Mouse (Mus musculus) lung, embryonic 15.5 days (tissue): ENCODE measurements around the gene Fastkd5. TPM values are rescaled to one million over a fixed set of nuclear protein-coding genes. Genes with fewer than 3 reads are reported as not detected.

Experiments
- ATAC-seq: fragments of 200-750 bp; cut with Nextera tagmentation; 2 replicates; pipeline ENCODE4 v1.8.0; 2017; ENCODE audit warnings: moderate number of reproducible peaks, borderline replicate concordance; ENCODE audit not compliant: low FRiP score, low TSS enrichment; ENCODE audit errors: extremely low read depth
- H3K27ac ChIP-seq: fragments of 300-500 bp; sonication (generic); 2 replicates; pipeline ENCODE4 v1.5.1; 2015; ENCODE audit warnings: moderate library complexity, mild to moderate bottlenecking, inconsistent platforms
- H3K27me3 ChIP-seq: fragments of 300-500 bp; sonication (generic); 2 replicates; pipeline ENCODE4 v1.6.1; 2015; ENCODE audit warnings: inconsistent platforms
- H3K36me3 ChIP-seq: fragments of 300-500 bp; sonication (generic); 2 replicates; pipeline ENCODE4 v1.6.1; 2015; ENCODE audit warnings: inconsistent platforms
- H3K4me1 ChIP-seq: fragments of 300-500 bp; sonication (generic); 2 replicates; pipeline ENCODE4 v1.6.1; 2015; ENCODE audit warnings: inconsistent platforms
- H3K4me2 ChIP-seq: fragments of 300-500 bp; sonication (generic); 2 replicates; pipeline ENCODE4 v1.6.1; 2015; ENCODE audit warnings: inconsistent platforms, mild to moderate bottlenecking, moderate library complexity
- H3K4me3 ChIP-seq: fragments of 300-500 bp; sonication (generic); 2 replicates; pipeline ENCODE4 v1.5.1; 2015; ENCODE audit warnings: mild to moderate bottlenecking, inconsistent platforms
- H3K9ac ChIP-seq: fragments of 300-500 bp; sonication (generic); 2 replicates; pipeline ENCODE4 v1.6.1; 2015; ENCODE audit warnings: inconsistent platforms
- H3K9me3 ChIP-seq: fragments of 300-500 bp; sonication (generic); 2 replicates; pipeline ENCODE4 v1.6.1; 2016; ENCODE audit warnings: inconsistent platforms
- WGBS: fragments of 180-500 bp; shearing (Covaris S2); methylation state at CpG from one replicate; pipeline ENCODE4 v1.1.7; 2015; 5-methylcytosine and 5-hydroxymethylcytosine counted together
- polyA plus RNA-seq: library from polyadenylated mRNA; unstranded; fragments of >200 nt; fragmentation: Nextera tagmentation; extraction: Ambion mirVana; gene quantifications from 2 replicates; pipeline ENCODE4 v1.2.1, GENCODE M21; 2015

Gene Fastkd5
- polyA plus RNA-seq, 1 experiment from 2014 or later, result 15.0 TPM

DNA sequence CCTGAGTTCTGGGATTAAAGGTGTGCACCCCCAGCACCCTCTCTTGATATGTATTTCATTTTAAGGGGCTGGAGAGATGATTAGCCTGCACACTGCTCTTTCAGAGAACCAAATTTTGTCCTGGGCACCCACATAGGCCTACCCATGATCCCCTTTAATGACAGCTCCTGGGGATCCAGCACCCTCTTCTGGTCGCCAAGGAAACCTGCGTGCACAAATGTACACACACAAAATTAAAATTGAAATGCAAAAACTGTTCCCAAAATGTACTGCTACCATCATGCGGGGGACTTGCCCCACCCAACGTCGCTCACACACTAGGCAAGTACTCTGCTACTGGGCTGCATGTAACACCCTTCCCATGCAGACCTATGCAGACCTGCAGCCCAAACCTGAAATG, 54.9 kb downstream of the Fastkd5 start:
- Histone ChIP-seq H3K4me3 (no peak overlapping the region), H3K27ac (no peak overlapping the region), H3K27me3 (peaks cover 63% of the 10 kb centered on the region), H3K4me1 (peaks cover 13% of the 10 kb centered on the region), H3K9me3 (no peaks in the 10 kb centered on the region), H3K36me3 (no peaks in the 10 kb centered on the region), H3K4me2 (no peak overlapping the region), H3K9ac (no peak overlapping the region)
- 75% methylated on average over 5 of the region's 5 CpGs for WGBS
- no peak for ATAC-seq

DNA sequence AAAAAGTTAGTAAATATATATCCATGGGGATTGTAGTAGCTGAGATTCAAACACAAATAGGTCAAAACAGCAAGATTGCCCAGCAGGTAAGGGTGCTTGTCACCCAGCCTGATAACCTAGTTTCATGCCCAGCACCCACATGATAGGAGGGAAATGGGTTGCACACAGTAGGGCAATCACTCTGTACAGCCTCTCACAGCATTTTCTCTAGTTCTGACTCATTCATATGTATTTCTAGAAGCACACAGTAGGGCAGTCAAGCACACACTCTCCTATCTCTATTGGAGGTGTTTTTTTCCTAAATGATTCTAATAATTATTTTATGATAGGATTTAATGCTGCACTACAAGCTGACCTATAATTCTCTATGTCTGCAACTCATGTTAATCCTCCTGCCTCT, 59.9 kb downstream of the Fastkd5 start:
- ATAC-seq, result no peak
- no peak overlapping the region for H3K27ac ChIP-seq
- H3K9ac ChIP-seq, result no peak overlapping the region
- peaks cover 13% of the 10 kb centered on the region for H3K27me3 ChIP-seq
- H3K9me3 ChIP-seq, result no peaks in the 10 kb centered on the region
- H3K4me3 ChIP-seq, result no peak overlapping the region
- H3K36me3 ChIP-seq, result 0 out of 2 replicates have a peak, but pooled peaks cover 8% of the 10 kb centered on the region
- H3K4me1 ChIP-seq, result peaks cover 2% of the 10 kb centered on the region
- H3K4me2 ChIP-seq, result no peak overlapping the region

DNA sequence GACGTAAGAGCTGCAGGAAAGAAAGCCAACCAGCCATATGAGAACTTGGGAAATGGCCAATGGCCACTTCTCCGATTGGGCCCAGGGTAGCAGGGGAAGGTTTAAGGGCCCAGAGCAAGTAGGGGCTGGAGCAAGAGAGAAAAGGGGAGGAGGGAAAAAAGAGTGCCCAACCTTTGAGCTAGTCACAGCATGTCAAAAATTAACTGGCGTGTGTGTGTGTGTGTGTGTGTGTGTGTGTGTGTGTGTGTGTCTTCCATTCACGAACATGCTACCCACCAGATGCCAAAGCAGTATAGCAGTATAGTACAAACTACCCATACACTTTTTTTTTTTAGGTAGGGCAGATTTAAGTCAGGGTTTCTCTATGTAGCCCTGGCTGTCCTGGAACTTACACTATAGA, 60.9 kb downstream of the Fastkd5 start:
- H3K9ac ChIP-seq, result no peak overlapping the region
- 0 out of 2 replicates have a peak, but pooled peaks cover 8% of the 10 kb centered on the region for H3K36me3 ChIP-seq
- WGBS, result 76% methylated on average over 4 of the region's 4 CpGs
- no peak overlapping the region for H3K4me3 ChIP-seq
- ATAC-seq, result no peak
- H3K27ac ChIP-seq, result no peak overlapping the region
- H3K27me3 ChIP-seq, result peaks cover 8% of the 10 kb centered on the region; the same call in 1 of the 2 replicates
- peaks cover 10% of the 10 kb centered on the region for H3K4me1 ChIP-seq
- no peaks in the 10 kb centered on the region for H3K9me3 ChIP-seq
- no peak overlapping the region for H3K4me2 ChIP-seq

DNA sequence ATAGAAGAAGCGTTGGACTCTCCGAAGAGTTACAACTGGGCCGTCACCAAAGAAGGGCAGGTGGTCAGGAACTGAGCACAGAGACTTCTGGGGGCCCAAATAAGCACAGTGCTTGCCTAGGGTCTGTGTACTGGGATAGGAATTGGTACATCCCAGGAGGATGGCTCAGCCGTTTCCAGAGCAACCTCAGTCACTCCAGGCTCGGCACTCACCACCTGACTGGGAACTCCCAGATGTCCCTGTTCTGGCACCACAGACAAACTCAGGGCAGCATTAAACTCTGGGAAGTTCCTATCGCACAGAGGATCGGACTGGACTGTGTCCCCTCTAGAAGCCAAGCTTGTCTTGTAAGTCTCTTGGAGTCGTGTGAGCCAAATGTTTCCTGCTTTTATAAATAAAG, 64.8 kb downstream of the Fastkd5 start:
- ATAC-seq, result no peak
- Histone ChIP-seq H3K9me3 (no peaks in the 10 kb centered on the region), H3K4me1 (peaks cover 14% of the 10 kb centered on the region), H3K27ac (no peak overlapping the region), H3K36me3 (0 out of 2 replicates have a peak, but pooled peaks cover 8% of the 10 kb centered on the region), H3K9ac (no peak overlapping the region), H3K4me3 (peak overlapping the region; percentile 91; the same call in 1 of the 2 replicates), H3K4me2 (peak overlapping the region; percentile 88), H3K27me3 (no peaks in the 10 kb centered on the region)
- WGBS, result 78% methylated on average over 8 of the region's 8 CpGs

DNA sequence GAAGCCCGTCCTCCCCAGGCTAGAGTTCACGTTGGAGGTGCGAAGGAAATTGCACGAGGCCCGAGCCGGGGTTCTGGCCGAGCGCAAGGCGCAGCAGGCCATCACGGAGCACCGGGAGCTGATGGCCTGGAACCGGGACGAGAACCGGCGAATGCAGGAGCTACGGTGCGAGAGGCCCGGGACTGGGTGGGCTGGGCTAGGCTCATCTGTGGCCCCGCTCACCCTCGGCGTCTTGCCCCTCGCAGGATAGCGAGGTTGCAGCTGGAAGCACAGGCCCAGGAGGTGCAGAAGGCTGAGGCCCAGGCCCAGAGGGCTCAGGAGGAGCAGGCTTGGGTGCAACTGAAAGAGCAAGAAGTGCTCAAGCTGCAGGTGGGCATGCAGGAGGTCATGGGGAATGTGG, 65.8 kb downstream of the Fastkd5 start:
- H3K9ac ChIP-seq, result peak overlapping the region; percentile 84
- no peaks in the 10 kb centered on the region for H3K27me3 ChIP-seq
- no peaks in the 10 kb centered on the region for H3K9me3 ChIP-seq
- peak overlapping the region; percentile 88 for H3K4me2 ChIP-seq
- under 1% methylated on average over 23 of the region's 23 CpGs for WGBS
- H3K4me1 ChIP-seq, result peaks cover 14% of the 10 kb centered on the region
- peak; percentile 44 for ATAC-seq
- H3K4me3 ChIP-seq, result peak overlapping the region; percentile 91
- no peak overlapping the region for H3K27ac ChIP-seq
- 0 out of 2 replicates have a peak, but pooled peaks cover 8% of the 10 kb centered on the region for H3K36me3 ChIP-seq

Other genes starting within 250 kb of the Fastkd5 start
- gene Cpxm1, start 232.5 kb downstream of the Fastkd5 start, polyA plus RNA-seq, result 61.9 and 69.1 TPM in 2 replicates
- gene Gm28372, start 224.8 kb downstream of the Fastkd5 start, polyA plus RNA-seq, result not detected in 2 replicates
- not detected in 2 replicates for gene 1700020A23Rik, start 224.8 kb downstream of the Fastkd5 start, polyA plus RNA-seq
- gene Tmem239, start 223.5 kb downstream of the Fastkd5 start, polyA plus RNA-seq, result not detected in 2 replicates
- gene Vps16, start 205.7 kb downstream of the Fastkd5 start, polyA plus RNA-seq, result 80.5 and 88.4 TPM in 2 replicates
- gene Pced1a, start 205.3 kb downstream of the Fastkd5 start, polyA plus RNA-seq, result 14.7 and 15.9 TPM in 2 replicates
- 72.9 and 80.7 TPM in 2 replicates for gene Ptpra, start 179.7 kb downstream of the Fastkd5 start, polyA plus RNA-seq
- 79.7 and 83.1 TPM in 2 replicates for gene Mrps26, start 66.3 kb downstream of the Fastkd5 start, polyA plus RNA-seq
- gene Oxt, start 53.9 kb downstream of the Fastkd5 start, polyA plus RNA-seq, result not detected in 2 replicates
- not detected in 2 replicates for gene Avp, start 47.5 kb downstream of the Fastkd5 start, polyA plus RNA-seq
- 10.4 and 10.5 TPM in 2 replicates for gene Ubox5, start within 50 bp of the Fastkd5 start, polyA plus RNA-seq
- 2.9 and 3.2 TPM in 2 replicates for gene Lzts3, start 12.8 kb upstream of the Fastkd5 start, polyA plus RNA-seq
- 51.7 and 56.7 TPM in 2 replicates for gene Ddrgk1, start 34.6 kb upstream of the Fastkd5 start, polyA plus RNA-seq
- 103 and 108 TPM in 2 replicates for gene Itpa, start 37.6 kb upstream of the Fastkd5 start, polyA plus RNA-seq
- gene Slc4a11, start 67.5 kb upstream of the Fastkd5 start, polyA plus RNA-seq, result 0.70 and 0.73 TPM in 2 replicates